Mouse (Mus musculus) kidney, adult 18-20 months (tissue): ENCODE results near the gene Sftpa1.
A peak's percentile ranks its signal among the peaks of the same experiment; 100 is the strongest.

Experiments
- DNase-seq: peaks from one replicate; pipeline ENCODE4 v3.0.0; 2021

Sftpa1 gene

DNA sequence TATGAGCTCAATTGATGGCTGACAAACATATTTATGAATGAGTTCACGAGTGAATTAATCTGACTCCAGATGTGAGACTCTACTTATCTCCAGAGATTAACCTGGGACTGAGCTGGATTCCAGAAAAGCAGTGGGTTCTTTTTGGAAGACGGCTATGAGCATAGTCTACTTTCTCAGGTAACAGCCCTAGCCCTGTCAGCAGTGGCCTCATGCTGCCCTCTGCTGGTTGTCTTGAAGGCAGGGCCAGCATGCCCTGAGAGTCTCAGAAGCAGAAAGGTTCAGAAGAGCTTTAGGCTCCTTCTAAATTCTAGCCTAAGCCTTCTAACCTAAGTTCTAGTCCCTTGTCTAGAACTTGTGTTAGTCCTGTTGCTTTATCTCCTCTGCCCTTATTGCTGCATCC lies 31.1 kb downstream of the Sftpa1 start:
- peak; percentile 57 for DNase-seq

DNA sequence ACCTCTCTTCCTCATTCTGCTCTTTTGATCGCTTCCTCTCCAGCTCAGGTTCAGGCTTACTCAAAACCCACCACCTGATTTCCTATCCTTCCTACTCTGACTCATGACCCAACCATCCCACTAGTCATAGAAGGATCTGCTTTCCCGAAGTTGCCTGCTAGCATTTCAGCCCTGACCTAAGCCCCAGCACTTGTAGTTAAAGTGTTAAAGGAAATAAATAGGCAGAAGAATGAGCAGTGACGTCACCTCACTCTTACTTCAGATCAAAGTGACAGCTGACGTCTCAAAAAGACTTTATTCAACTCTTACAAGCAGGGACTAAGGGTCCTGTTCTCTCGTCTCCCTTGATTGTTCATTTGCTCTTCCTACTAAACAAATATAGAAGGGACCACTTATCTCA lies 35.7 kb downstream of the Sftpa1 start:
- DNase-seq, result no peak

DNA sequence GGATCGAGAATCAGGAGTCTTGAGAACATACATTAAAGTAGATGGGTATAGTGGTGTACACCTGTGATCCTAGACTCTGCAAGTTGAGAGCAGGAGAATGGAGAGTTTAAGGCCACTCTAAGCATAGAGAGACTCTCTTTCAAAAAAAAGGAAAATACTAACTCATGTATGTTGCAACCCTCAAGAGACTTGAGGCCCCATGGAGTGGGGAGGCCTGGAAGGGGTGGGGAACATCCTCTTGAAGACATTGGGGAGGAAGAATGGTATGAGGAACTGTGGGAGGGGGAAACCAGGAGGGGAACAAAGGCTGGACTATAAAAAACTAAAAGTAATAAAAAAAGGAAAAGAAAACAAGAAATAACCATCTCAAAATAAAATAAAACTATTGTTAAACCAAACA lies 37.0 kb downstream of the Sftpa1 start:
- DNase-seq, result no peak

DNA sequence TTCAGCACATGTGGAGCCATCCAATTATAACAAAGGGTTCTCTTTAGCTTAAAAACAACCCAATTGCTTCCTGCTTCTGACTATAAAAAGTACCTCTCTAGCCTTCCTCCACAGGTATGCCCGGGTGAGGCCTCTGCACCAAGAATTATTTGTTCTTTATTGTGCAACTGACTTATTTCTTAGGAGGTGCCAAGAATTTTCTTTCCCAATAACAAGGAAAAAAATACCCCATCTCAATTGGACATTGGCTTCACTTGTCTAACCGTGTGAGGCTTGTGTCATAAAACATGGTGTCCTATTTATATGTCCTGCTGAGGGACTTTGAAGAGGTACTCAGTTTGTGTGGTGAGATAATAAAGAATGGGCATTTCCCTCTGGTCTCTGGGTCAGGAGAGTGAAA lies 38.9 kb downstream of the Sftpa1 start:
- DNase-seq, result no peak

DNA sequence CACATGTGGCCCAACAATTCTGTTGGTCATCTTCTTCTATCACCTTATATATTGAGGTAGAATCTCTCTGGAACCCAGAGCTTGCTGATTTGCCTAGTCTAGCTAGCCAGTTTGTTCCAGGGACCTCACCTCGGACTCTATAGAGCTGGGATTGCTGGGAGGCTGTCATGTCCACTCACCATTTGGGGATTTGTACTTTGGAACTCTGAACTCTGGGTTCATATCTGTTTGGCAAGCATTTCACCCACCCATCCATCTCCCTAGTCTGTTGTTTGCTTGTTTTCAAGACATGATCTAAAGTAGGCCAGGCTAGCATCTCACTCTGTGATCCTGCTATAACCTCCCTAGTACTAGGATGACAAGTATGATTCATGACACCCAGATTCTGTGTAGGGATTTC lies 43.2 kb downstream of the Sftpa1 start:
- no peak for DNase-seq

DNA sequence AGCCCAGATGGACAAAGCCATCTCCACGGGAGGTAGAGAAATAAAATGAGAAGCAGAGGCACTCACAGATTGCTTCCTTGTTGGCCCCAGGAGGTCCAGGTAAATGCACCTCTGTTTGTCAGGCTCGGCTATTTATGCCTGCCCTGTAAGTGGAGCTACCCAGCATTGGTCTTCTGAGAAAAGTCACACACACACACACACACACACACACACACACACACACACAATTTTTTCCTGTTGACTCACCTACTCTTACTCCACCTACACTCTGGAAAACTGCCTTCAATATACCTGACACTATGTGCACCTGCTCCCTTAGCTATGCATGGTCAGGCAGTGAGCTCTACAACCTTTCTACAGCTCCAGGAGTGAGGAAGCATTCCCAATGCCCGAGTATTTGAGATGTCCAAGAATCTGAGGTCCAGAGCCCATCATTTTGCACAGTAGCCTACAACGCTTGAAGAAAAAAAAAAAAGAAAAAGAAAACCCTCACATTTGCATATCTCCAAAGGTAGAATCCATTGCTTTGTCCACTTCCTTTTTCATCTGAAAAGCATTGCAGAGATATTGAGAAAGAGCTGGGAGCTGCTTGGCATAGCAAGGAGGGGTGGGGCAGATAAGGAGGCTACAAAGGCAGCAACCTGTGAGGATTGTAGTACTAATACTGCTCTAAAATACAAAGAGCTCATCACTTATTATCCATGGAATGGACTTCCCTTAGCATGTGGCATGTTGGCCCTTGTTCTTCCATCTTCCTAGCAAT lies 53.7 kb downstream of the Sftpa1 start, which contains the start of gene Sftpd:
Gene Sftpd, minus strand, starts transcription at position 91 of the 763 bp plus-strand sequence.
- DNase-seq, result no peak
